Mouse (Mus musculus): ENCODE measurements around the gene Fgf12. TPM values are rescaled to one million over a fixed set of nuclear protein-coding genes. Genes with fewer than 3 reads are reported as not detected.
A peak's percentile ranks its signal among the peaks of the same experiment; 100 is the strongest.

Fgf12 gene
- 59.4 and 68.5 TPM in 2 replicates for polyA plus RNA-seq (2014; fragmentation: Nextera tagmentation; extraction: Ambion mirVana)

DNA sequence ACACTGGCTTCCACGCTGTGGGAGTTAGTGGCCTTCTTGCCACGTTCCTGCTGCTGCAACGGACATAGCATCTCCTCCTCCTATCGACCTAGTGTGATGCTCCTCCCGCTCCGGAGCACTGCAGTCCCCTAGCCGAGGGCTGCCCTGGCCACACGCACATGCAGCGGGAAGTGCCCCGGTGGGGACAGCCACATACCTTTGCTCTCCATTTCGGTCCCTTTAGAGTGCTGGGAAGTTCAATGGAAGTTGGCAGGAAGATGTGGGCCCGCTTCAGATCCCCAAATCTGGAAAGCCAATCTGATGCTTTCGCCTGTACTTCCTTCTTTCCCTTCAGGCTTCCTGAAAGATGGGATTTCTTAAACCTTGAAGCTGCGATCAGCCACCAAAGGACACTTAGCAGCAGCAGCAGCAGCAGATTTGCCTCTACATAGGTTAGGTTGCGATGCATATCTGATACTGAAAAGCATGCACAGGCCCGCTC, at the start of gene Fgf12:
Gene Fgf12, minus strand, starts transcription at position 431 of the 481 bp plus-strand sequence.
- H3K4me2 ChIP-seq (replicated peaks): peak within 1 kb of the TSS; percentile 88
- H3K9ac ChIP-seq: peak within 1 kb of the TSS; percentile 68
- no peaks in the 10 kb centered on the region for H3K36me3 ChIP-seq (replicated peaks; ENCODE audit: control insufficient read depth, insufficient read depth)
- H3K27me3 ChIP-seq (ENCODE audit: control insufficient read depth, insufficient read depth, low read length): no peaks in the 10 kb centered on the region
- DNase-seq (ENCODE audit: low spot score) (no peak), ATAC-seq (ENCODE audit: low FRiP score) (peak; percentile 47)
- peaks cover 5% of the 10 kb centered on the region; the same call in 1 of the 2 replicates for H3K4me1 ChIP-seq (replicated peaks; ENCODE audit: control insufficient read depth, insufficient read depth, low read length)
- H3K4me3 ChIP-seq (replicated peaks; ENCODE audit: low read length): peak within 1 kb of the TSS; percentile 53
- no peaks in the 10 kb centered on the region for H3K9me3 ChIP-seq (ENCODE audit: control insufficient read depth, low read length)
- peak within 1 kb of the TSS; percentile 81 for H3K27ac ChIP-seq
- WGBS: 1% methylated on average over 16 of the region's 16 CpGs

DNA sequence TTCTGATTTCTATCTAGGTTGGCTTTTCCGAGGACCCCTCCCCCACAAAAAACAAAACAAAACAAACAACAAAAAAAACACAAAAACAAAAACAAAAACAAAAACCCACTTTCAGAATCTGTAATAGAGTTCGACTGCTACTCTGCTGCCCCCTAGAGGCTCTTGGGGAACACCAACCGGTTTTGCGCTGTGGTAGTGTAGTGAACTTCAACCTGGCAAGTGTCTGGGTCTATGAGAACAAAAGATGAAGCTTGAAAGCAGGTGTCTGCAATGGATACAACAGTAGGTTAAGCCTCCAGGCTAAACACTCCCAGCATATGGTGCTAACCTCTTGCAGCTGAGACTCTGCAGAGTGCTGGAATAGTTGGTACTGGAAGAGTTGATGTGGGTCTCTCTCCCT, 40.2 kb upstream of the Fgf12 start:
- 0 out of 2 replicates have a peak, but pooled peaks have one; percentile 27 for ATAC-seq (ENCODE audit: low FRiP score)
- DNase-seq (ENCODE audit: low spot score): peak; percentile 81
- WGBS: 3% methylated on average over 4 of the region's 4 CpGs
- H3K9me3 ChIP-seq (ENCODE audit: control insufficient read depth, low read length): no peaks in the 10 kb centered on the region
- no peaks in the 10 kb centered on the region for H3K27me3 ChIP-seq (ENCODE audit: control insufficient read depth, insufficient read depth, low read length)
- no peaks in the 10 kb centered on the region for H3K36me3 ChIP-seq (replicated peaks; ENCODE audit: control insufficient read depth, insufficient read depth)
- H3K4me2 ChIP-seq (replicated peaks): no peak overlapping the region
- H3K4me1 ChIP-seq (replicated peaks; ENCODE audit: control insufficient read depth, insufficient read depth, low read length): no peaks in the 10 kb centered on the region
- H3K9ac ChIP-seq: no peak overlapping the region
- H3K27ac ChIP-seq: no peak overlapping the region
- H3K4me3 ChIP-seq (replicated peaks; ENCODE audit: low read length): no peak overlapping the region

DNA sequence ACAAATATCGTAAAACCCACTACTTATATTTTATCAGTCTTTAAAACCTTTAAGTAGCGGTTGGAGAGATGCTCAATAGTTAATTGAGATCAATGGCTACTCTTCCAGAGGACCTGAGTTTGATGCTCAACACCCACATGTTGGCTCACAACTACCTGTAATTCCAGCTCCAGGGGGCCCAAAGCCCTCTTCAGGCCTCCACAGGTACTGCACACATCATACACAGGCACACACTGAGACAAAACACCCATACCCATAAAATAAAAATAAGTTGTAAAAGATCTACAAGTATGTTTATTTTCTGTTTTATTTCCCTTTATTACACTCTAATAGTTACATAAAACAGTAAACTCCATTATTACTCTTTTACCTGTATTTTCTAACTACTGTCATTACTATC, 17.4 kb upstream of the Fgf12 start:
- 99% methylated on average over 2 of the region's 2 CpGs for WGBS
- Histone ChIP-seq H3K4me1 (replicated peaks; ENCODE audit: control insufficient read depth, insufficient read depth, low read length) (no peaks in the 10 kb centered on the region), H3K27me3 (ENCODE audit: control insufficient read depth, insufficient read depth, low read length) (no peaks in the 10 kb centered on the region), H3K36me3 (replicated peaks; ENCODE audit: control insufficient read depth, insufficient read depth) (no peaks in the 10 kb centered on the region), H3K27ac (no peak overlapping the region), H3K4me3 (replicated peaks; ENCODE audit: low read length) (no peak overlapping the region), H3K4me2 (replicated peaks) (no peak overlapping the region), H3K9me3 (ENCODE audit: control insufficient read depth, low read length) (no peaks in the 10 kb centered on the region), H3K9ac (no peak overlapping the region)
- ATAC-seq (ENCODE audit: low FRiP score) (no peak), DNase-seq (ENCODE audit: low spot score) (no peak)

GRCm38 (mm10) chr16:28761417-28761976, 8.6 kb upstream of the Fgf12 start:
- Histone ChIP-seq H3K27ac (peak overlapping the region; percentile 1; the same call in 1 of the 2 replicates), H3K9ac (no peak overlapping the region), H3K9me3 (ENCODE audit: control insufficient read depth, low read length) (no peaks in the 10 kb centered on the region), H3K27me3 (ENCODE audit: control insufficient read depth, insufficient read depth, low read length) (no peaks in the 10 kb centered on the region), H3K4me3 (replicated peaks; ENCODE audit: low read length) (no peak overlapping the region), H3K4me1 (replicated peaks; ENCODE audit: control insufficient read depth, insufficient read depth, low read length) (no peaks in the 10 kb centered on the region), H3K4me2 (replicated peaks) (no peak overlapping the region), H3K36me3 (replicated peaks; ENCODE audit: control insufficient read depth, insufficient read depth) (no peaks in the 10 kb centered on the region)
- ATAC-seq (ENCODE audit: low FRiP score) (0 out of 2 replicates have a peak, but pooled peaks have one; percentile 31), DNase-seq (ENCODE audit: low spot score) (peak; percentile 50)
- 70% methylated on average over 4 of the region's 4 CpGs for WGBS

- H3K27me3 ChIP-seq (ENCODE audit: control insufficient read depth, insufficient read depth, low read length): no peaks in the 10 kb centered on the region
- peaks cover 5% of the 10 kb centered on the region; the same call in 1 of the 2 replicates for H3K4me1 ChIP-seq (replicated peaks; ENCODE audit: control insufficient read depth, insufficient read depth, low read length)
- H3K27ac ChIP-seq: peak overlapping the region; percentile 81
- H3K9me3 ChIP-seq (ENCODE audit: control insufficient read depth, low read length): no peaks in the 10 kb centered on the region
- peak overlapping the region; percentile 88 for H3K4me2 ChIP-seq (replicated peaks)
- H3K9ac ChIP-seq: peak overlapping the region; percentile 68
- DNase-seq (ENCODE audit: low spot score) (peak; percentile 94), ATAC-seq (ENCODE audit: low FRiP score) (peak; percentile 98)
- WGBS: under 1% methylated on average over 33 of the region's 33 CpGs
- peak overlapping the region; percentile 53 for H3K4me3 ChIP-seq (replicated peaks; ENCODE audit: low read length)
- no peaks in the 10 kb centered on the region for H3K36me3 ChIP-seq (replicated peaks; ENCODE audit: control insufficient read depth, insufficient read depth)
These were observed 453 bp upstream of the Fgf12 start for GRCm38 (mm10) chr16:28753124-28753917.

DNA sequence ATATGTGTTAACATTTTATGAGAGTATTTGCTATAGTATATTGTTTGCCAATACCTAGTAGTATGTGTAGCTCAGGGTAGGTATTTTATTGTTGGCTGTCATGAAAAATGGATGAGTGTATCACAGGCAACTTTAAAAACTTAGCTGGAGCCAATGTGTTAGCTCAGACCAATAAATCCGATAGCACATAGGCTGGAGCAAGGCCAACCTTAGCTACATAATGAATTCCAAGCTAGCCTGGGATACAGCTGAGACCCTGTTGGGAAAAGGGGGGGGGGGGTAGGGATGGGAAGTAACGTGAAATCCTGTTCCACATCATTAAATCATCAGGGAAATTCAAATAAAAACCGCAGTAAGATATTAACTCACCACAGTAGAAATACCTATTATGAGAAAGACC, 18.4 kb downstream of the Fgf12 start:
- Histone ChIP-seq H3K27ac (no peak overlapping the region), H3K4me2 (replicated peaks) (no peak overlapping the region), H3K4me1 (replicated peaks; ENCODE audit: control insufficient read depth, insufficient read depth, low read length) (no peaks in the 10 kb centered on the region), H3K4me3 (replicated peaks; ENCODE audit: low read length) (no peak overlapping the region), H3K27me3 (ENCODE audit: control insufficient read depth, insufficient read depth, low read length) (no peaks in the 10 kb centered on the region), H3K36me3 (replicated peaks; ENCODE audit: control insufficient read depth, insufficient read depth) (no peaks in the 10 kb centered on the region), H3K9me3 (ENCODE audit: control insufficient read depth, low read length) (no peaks in the 10 kb centered on the region), H3K9ac (no peak overlapping the region)
- DNase-seq (ENCODE audit: low spot score): no peak
- 66% methylated on average over 3 of the region's 3 CpGs for WGBS
- ATAC-seq (ENCODE audit: low FRiP score): no peak

- 93% methylated on average over 6 of the region's 6 CpGs for WGBS
- no peaks in the 10 kb centered on the region for H3K27me3 ChIP-seq (ENCODE audit: control insufficient read depth, insufficient read depth, low read length)
- H3K27ac ChIP-seq: no peak overlapping the region
- H3K9me3 ChIP-seq (ENCODE audit: control insufficient read depth, low read length): no peaks in the 10 kb centered on the region
- DNase-seq (ENCODE audit: low spot score) (no peak), ATAC-seq (ENCODE audit: low FRiP score) (no peak)
- H3K4me1 ChIP-seq (replicated peaks; ENCODE audit: control insufficient read depth, insufficient read depth, low read length): no peaks in the 10 kb centered on the region
- no peak overlapping the region for H3K9ac ChIP-seq
- H3K4me3 ChIP-seq (replicated peaks; ENCODE audit: low read length): no peak overlapping the region
- no peak overlapping the region for H3K4me2 ChIP-seq (replicated peaks)
- no peaks in the 10 kb centered on the region for H3K36me3 ChIP-seq (replicated peaks; ENCODE audit: control insufficient read depth, insufficient read depth)
These were observed 26.1 kb downstream of the Fgf12 start for GRCm38 (mm10) chr16:28726792-28727191.

- Histone ChIP-seq H3K4me1 (replicated peaks; ENCODE audit: control insufficient read depth, insufficient read depth, low read length) (no peaks in the 10 kb centered on the region), H3K4me2 (replicated peaks) (no peak overlapping the region), H3K36me3 (replicated peaks; ENCODE audit: control insufficient read depth, insufficient read depth) (no peaks in the 10 kb centered on the region), H3K27me3 (ENCODE audit: control insufficient read depth, insufficient read depth, low read length) (no peaks in the 10 kb centered on the region), H3K27ac (no peak overlapping the region), H3K4me3 (replicated peaks; ENCODE audit: low read length) (no peak overlapping the region), H3K9me3 (ENCODE audit: control insufficient read depth, low read length) (no peaks in the 10 kb centered on the region), H3K9ac (no peak overlapping the region)
- WGBS: 64% methylated on average over 3 of the region's 3 CpGs
- DNase-seq (ENCODE audit: low spot score): no peak
- ATAC-seq (ENCODE audit: low FRiP score): no peak
These were observed 46.2 kb downstream of the Fgf12 start for GRCm38 (mm10) chr16:28706623-28707022.

- DNase-seq (ENCODE audit: low spot score) (no peak), ATAC-seq (ENCODE audit: low FRiP score) (no peak)
- no peak overlapping the region for H3K4me2 ChIP-seq (replicated peaks)
- no peaks in the 10 kb centered on the region for H3K36me3 ChIP-seq (replicated peaks; ENCODE audit: control insufficient read depth, insufficient read depth)
- no peaks in the 10 kb centered on the region for H3K27me3 ChIP-seq (ENCODE audit: control insufficient read depth, insufficient read depth, low read length)
- no peaks in the 10 kb centered on the region for H3K9me3 ChIP-seq (ENCODE audit: control insufficient read depth, low read length)
- 51% methylated on average over 4 of the region's 4 CpGs for WGBS
- H3K4me3 ChIP-seq (replicated peaks; ENCODE audit: low read length): no peak overlapping the region
- no peak overlapping the region for H3K27ac ChIP-seq
- H3K9ac ChIP-seq: no peak overlapping the region
- H3K4me1 ChIP-seq (replicated peaks; ENCODE audit: control insufficient read depth, insufficient read depth, low read length): no peaks in the 10 kb centered on the region
These were observed 52.5 kb downstream of the Fgf12 start for GRCm38 (mm10) chr16:28700346-28700745.
